8 mouse cellular contexts compared by ENCODE assay signal in the genomic region with DNA sequence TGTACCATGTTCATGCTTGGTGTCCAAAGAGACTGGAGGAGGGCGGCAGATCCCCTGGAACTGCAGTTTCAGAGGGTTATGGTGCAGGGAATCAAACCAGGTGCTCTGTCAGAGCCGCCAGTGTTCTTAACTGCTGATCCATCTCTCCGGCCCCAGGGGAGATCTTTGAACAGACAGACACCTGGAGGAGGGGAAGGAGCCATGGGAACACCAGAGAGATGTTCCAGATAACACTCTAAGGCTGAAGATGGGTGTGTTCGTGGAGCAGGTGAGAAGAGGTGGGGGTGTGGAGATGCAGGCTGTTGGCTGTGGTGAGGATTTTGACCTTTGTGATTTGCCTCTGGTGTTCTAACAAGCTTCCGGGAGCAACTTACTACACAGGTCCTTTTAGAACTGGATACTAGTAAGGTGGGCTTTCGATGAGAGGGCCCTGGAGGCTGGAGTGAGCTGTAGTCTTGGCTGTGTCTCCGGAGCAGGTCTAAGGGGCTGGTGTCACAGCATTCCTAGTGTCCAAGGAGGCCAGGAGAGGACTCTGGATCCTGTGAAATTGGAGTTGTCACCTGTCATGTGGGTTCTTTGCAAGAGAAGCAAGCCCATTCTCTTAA. TPM values are rescaled to one million over a fixed set of nuclear protein-coding genes. Genes with fewer than 3 reads are reported as not detected.
DNase-seq lines count a peak whose midpoint lies in the region; ATAC-seq lines count a peak whose summit lies in the region.

No protein-coding gene starts in this region.

- no peak overlapping the region for H3K9ac ChIP-seq in hindbrain, embryonic 16.5 days (ENCODE audit: low read depth, low read length)
- no peak overlapping the region for H3K9ac ChIP-seq in hindbrain, embryonic 12.5 days
- no peak overlapping the region; the same call in 1 of the 2 replicates for H3K9ac ChIP-seq in embryonic facial prominence, embryonic 11.5 days (replicated peaks; ENCODE audit: low read length)
- no peak overlapping the region for H3K9ac ChIP-seq in limb, embryonic 15.5 days

- no peaks in the 10 kb centered on the region for H3K27me3 ChIP-seq in hindbrain, embryonic 16.5 days (replicated peaks; ENCODE audit: control insufficient read depth, insufficient read depth, low read length)
- H3K27me3 ChIP-seq in hindbrain, embryonic 12.5 days = peaks cover 5% of the 10 kb centered on the region; the same call in 1 of the 2 replicates
- H3K27me3 ChIP-seq in embryonic facial prominence, embryonic 11.5 days (ENCODE audit: control insufficient read depth, insufficient read depth, low read length) = no peaks in the 10 kb centered on the region
- H3K27me3 ChIP-seq in limb, embryonic 15.5 days = no peaks in the 10 kb centered on the region

- no peaks in the 10 kb centered on the region for H3K9me3 ChIP-seq in hindbrain, embryonic 16.5 days (ENCODE audit: control insufficient read depth, low read length)
- H3K9me3 ChIP-seq in hindbrain, embryonic 12.5 days (replicated peaks) = no peaks in the 10 kb centered on the region
- no peaks in the 10 kb centered on the region for H3K9me3 ChIP-seq in embryonic facial prominence, embryonic 11.5 days (replicated peaks; ENCODE audit: control insufficient read depth, low read length)
- H3K9me3 ChIP-seq in limb, embryonic 15.5 days = no peaks in the 10 kb centered on the region

- H3K4me2 ChIP-seq in hindbrain, embryonic 16.5 days (ENCODE audit: low read length) = no peak overlapping the region
- H3K4me2 ChIP-seq in hindbrain, embryonic 12.5 days (replicated peaks) = no peak overlapping the region
- H3K4me2 ChIP-seq in embryonic facial prominence, embryonic 11.5 days (ENCODE audit: low read depth, low read length) = no peak overlapping the region
- H3K4me2 ChIP-seq in limb, embryonic 15.5 days = no peak overlapping the region

- 0 out of 2 replicates have a peak overlapping the region, but pooled peaks have one; percentile 39 for H3K27ac ChIP-seq in hindbrain, embryonic 16.5 days (ENCODE audit: low read depth, low read length)
- H3K27ac ChIP-seq in hindbrain, embryonic 12.5 days = no peak overlapping the region
- H3K27ac ChIP-seq in embryonic facial prominence, embryonic 11.5 days (replicated peaks; ENCODE audit: low read depth, low read length) = 0 out of 2 replicates have a peak overlapping the region, but pooled peaks have one; percentile 22
- H3K27ac ChIP-seq in limb, embryonic 15.5 days = peak overlapping the region; percentile 97

- ATAC-seq in hindbrain, embryonic 16.5 days = no peak
- ATAC-seq in hindbrain, embryonic 12.5 days (ENCODE audit: low FRiP score) = no peak
- ATAC-seq in embryonic facial prominence, embryonic 11.5 days (replicated peaks; ENCODE audit: insufficient number of reproducible peaks, low FRiP score, low TSS enrichment, low read depth) = no peak
- ATAC-seq in limb, embryonic 15.5 days (ENCODE audit: insufficient number of reproducible peaks, low FRiP score, low TSS enrichment, low read depth) = no peak
- ATAC-seq in cerebellum, adult (ENCODE audit: insufficient number of reproducible peaks, low FRiP score, low TSS enrichment) = no peak

- H3K4me3 ChIP-seq in hindbrain, embryonic 16.5 days (ENCODE audit: low read length) = no peak overlapping the region
- H3K4me3 ChIP-seq in hindbrain, embryonic 12.5 days = no peak overlapping the region
- no peak overlapping the region for H3K4me3 ChIP-seq in embryonic facial prominence, embryonic 11.5 days (ENCODE audit: low read depth, low read length)
- no peak overlapping the region for H3K4me3 ChIP-seq in limb, embryonic 15.5 days

- 80% methylated on average over 7 of the region's 7 CpGs for WGBS in hindbrain, embryonic 16.5 days
- WGBS in hindbrain, embryonic 12.5 days = 79% methylated on average over 7 of the region's 7 CpGs
- 82% methylated on average over 7 of the region's 7 CpGs for WGBS in embryonic facial prominence, embryonic 11.5 days
- WGBS in limb, embryonic 15.5 days = 72% methylated on average over 7 of the region's 7 CpGs

- DNase-seq in CD4-positive helper T cell, adult 2 months (ENCODE audit: low read depth, low spot score) = peak; percentile 61
- no peak for DNase-seq in embryonic facial prominence, embryonic 11.5 days (ENCODE audit: low spot score)
- no peak for DNase-seq in embryo, embryonic 9.5 days (ENCODE audit: extremely low spot score)
- no peak for DNase-seq in testis, postnatal 14 days (ENCODE audit: low spot score)

- H3K36me3 ChIP-seq in hindbrain, embryonic 16.5 days (ENCODE audit: control insufficient read depth, insufficient read depth, low read length) = no peaks in the 10 kb centered on the region
- H3K36me3 ChIP-seq in hindbrain, embryonic 12.5 days = peaks cover 5% of the 10 kb centered on the region; the same call in 1 of the 2 replicates
- peaks cover 5% of the 10 kb centered on the region for H3K36me3 ChIP-seq in embryonic facial prominence, embryonic 11.5 days (replicated peaks; ENCODE audit: control insufficient read depth, insufficient read depth, low read depth, low read length)
- peaks cover 20% of the 10 kb centered on the region for H3K36me3 ChIP-seq in limb, embryonic 15.5 days

- H3K4me1 ChIP-seq in hindbrain, embryonic 16.5 days (ENCODE audit: control insufficient read depth, insufficient read depth, low read depth, low read length) = peaks cover 39% of the 10 kb centered on the region
- H3K4me1 ChIP-seq in hindbrain, embryonic 12.5 days = peaks cover 55% of the 10 kb centered on the region
- peaks cover 14% of the 10 kb centered on the region for H3K4me1 ChIP-seq in embryonic facial prominence, embryonic 11.5 days (ENCODE audit: control insufficient read depth, insufficient read depth, low read length)
- H3K4me1 ChIP-seq in limb, embryonic 15.5 days = peaks cover 60% of the 10 kb centered on the region

RNA-seq across cellular contexts. Expression of gene Plekhg2, which starts 1.6 kb away (rescaled TPM):
- polyA plus RNA-seq in hindbrain, embryonic 16.5 days (2015; fragmentation: Nextera tagmentation; extraction: Ambion mirVana) = 18.8 and 26.7 TPM in 2 replicates
- 71.7 and 74.9 TPM in 2 replicates for polyA plus RNA-seq in hindbrain, embryonic 12.5 days (2016; fragmentation: Nextera tagmentation; extraction: Ambion mirVana)
- polyA plus RNA-seq in embryonic facial prominence, embryonic 11.5 days (2014; fragmentation: Nextera tagmentation; extraction: Ambion mirVana) = 38.8 and 50.0 TPM in 2 replicates
- 54.4 and 54.8 TPM in 2 replicates for polyA plus RNA-seq in limb, embryonic 15.5 days (2015; fragmentation: Nextera tagmentation; extraction: Ambion mirVana)

RNA-seq across cellular contexts. Expression of gene Zfp36, which starts 6.1 kb away (rescaled TPM):
- polyA plus RNA-seq in hindbrain, embryonic 16.5 days (2015; fragmentation: Nextera tagmentation; extraction: Ambion mirVana) = 3.9 and 4.0 TPM in 2 replicates
- 6.3 and 7.3 TPM in 2 replicates for polyA plus RNA-seq in hindbrain, embryonic 12.5 days (2016; fragmentation: Nextera tagmentation; extraction: Ambion mirVana)
- 4.7 and 5.5 TPM in 2 replicates for polyA plus RNA-seq in embryonic facial prominence, embryonic 11.5 days (2014; fragmentation: Nextera tagmentation; extraction: Ambion mirVana)
- 22.8 and 26.0 TPM in 2 replicates for polyA plus RNA-seq in limb, embryonic 15.5 days (2015; fragmentation: Nextera tagmentation; extraction: Ambion mirVana)

RNA-seq across cellular contexts. Expression of gene Med29, which starts 18.5 kb away (rescaled TPM):
- polyA plus RNA-seq in hindbrain, embryonic 16.5 days (2015; fragmentation: Nextera tagmentation; extraction: Ambion mirVana) = 42.7 and 47.2 TPM in 2 replicates
- polyA plus RNA-seq in hindbrain, embryonic 12.5 days (2016; fragmentation: Nextera tagmentation; extraction: Ambion mirVana) = 39.6 and 42.2 TPM in 2 replicates
- polyA plus RNA-seq in embryonic facial prominence, embryonic 11.5 days (2014; fragmentation: Nextera tagmentation; extraction: Ambion mirVana) = 50.1 and 50.6 TPM in 2 replicates
- 44.8 and 45.1 TPM in 2 replicates for polyA plus RNA-seq in limb, embryonic 15.5 days (2015; fragmentation: Nextera tagmentation; extraction: Ambion mirVana)

RNA-seq across cellular contexts. Expression of gene Paf1, which starts 18.8 kb away (rescaled TPM):
- polyA plus RNA-seq in hindbrain, embryonic 16.5 days (2015; fragmentation: Nextera tagmentation; extraction: Ambion mirVana) = 89.9 and 102 TPM in 2 replicates
- 83.9 and 85.9 TPM in 2 replicates for polyA plus RNA-seq in hindbrain, embryonic 12.5 days (2016; fragmentation: Nextera tagmentation; extraction: Ambion mirVana)
- 80.0 and 81.4 TPM in 2 replicates for polyA plus RNA-seq in embryonic facial prominence, embryonic 11.5 days (2014; fragmentation: Nextera tagmentation; extraction: Ambion mirVana)
- polyA plus RNA-seq in limb, embryonic 15.5 days (2015; fragmentation: Nextera tagmentation; extraction: Ambion mirVana) = 67.6 and 73.4 TPM in 2 replicates

RNA-seq across cellular contexts. Expression of gene Rps16, which starts 23.5 kb away (rescaled TPM):
- 430 and 440 TPM in 2 replicates for polyA plus RNA-seq in hindbrain, embryonic 16.5 days (2015; fragmentation: Nextera tagmentation; extraction: Ambion mirVana)
- 514 and 573 TPM in 2 replicates for polyA plus RNA-seq in hindbrain, embryonic 12.5 days (2016; fragmentation: Nextera tagmentation; extraction: Ambion mirVana)
- 988 and 991 TPM in 2 replicates for polyA plus RNA-seq in embryonic facial prominence, embryonic 11.5 days (2014; fragmentation: Nextera tagmentation; extraction: Ambion mirVana)
- polyA plus RNA-seq in limb, embryonic 15.5 days (2015; fragmentation: Nextera tagmentation; extraction: Ambion mirVana) = 822 and 1,022 TPM in 2 replicates
